Mouse (Mus musculus): Measurements from ENCODE around the gene Ttll1.
"Not testable (repeated sequence)": the region's sequence is repeated elsewhere in the genome, so short reads cannot be mapped to it uniquely, and the experiment has no call there.

Gene Ttll1

GRCm38 (mm10) chr15:83523638-83524332 is 13.1 kb upstream of the Ttll1 start:
- no peak for DNase-seq (ENCODE audit: low read depth in 1 of 2, low spot score in 2 of 2)

- DNase-seq (ENCODE audit: low read depth in 1 of 2, low spot score in 2 of 2), result no peak
Measured at GRCm38 (mm10) chr15:83523196-83523595, 12.5 kb upstream of the Ttll1 start.

GRCm38 (mm10) chr15:83520861-83521382 is 10.2 kb upstream of the Ttll1 start:
- DNase-seq (ENCODE audit: low read depth in 1 of 2, low spot score in 2 of 2), result no peak

- DNase-seq (ENCODE audit: low read depth in 1 of 2, low spot score in 2 of 2), result peak in 1 of 2 experiments; percentile 7
Measured at GRCm38 (mm10) chr15:83518215-83519048, 7.7 kb upstream of the Ttll1 start.

GRCm38 (mm10) chr15:83515018-83515417 is 4.3 kb upstream of the Ttll1 start:
- DNase-seq (ENCODE audit: low read depth in 1 of 2, low spot score in 2 of 2), result no peak

GRCm38 (mm10) chr15:83512489-83513281 is 2.0 kb upstream of the Ttll1 start:
- DNase-seq (ENCODE audit: low read depth in 1 of 2, low spot score in 2 of 2), result no peak

- DNase-seq (ENCODE audit: low read depth in 1 of 2, low spot score in 2 of 2), result no peak
Measured at GRCm38 (mm10) chr15:83509950-83510804, 516 bp downstream of the Ttll1 start.

GRCm38 (mm10) chr15:83501483-83501882 is 9.2 kb downstream of the Ttll1 start:
- not testable (repeated sequence) for DNase-seq (ENCODE audit: low read depth in 1 of 2, low spot score in 2 of 2)

GRCm38 (mm10) chr15:83500352-83500751 is 10.3 kb downstream of the Ttll1 start:
- DNase-seq (ENCODE audit: low read depth in 1 of 2, low spot score in 2 of 2), result peak in 1 of 2 experiments; percentile 14

- no peak for DNase-seq (ENCODE audit: low read depth in 1 of 2, low spot score in 2 of 2)
Measured at GRCm38 (mm10) chr15:83499211-83499755, 11.4 kb downstream of the Ttll1 start.

GRCm38 (mm10) chr15:83497299-83497698 is 13.4 kb downstream of the Ttll1 start:
- no peak for DNase-seq (ENCODE audit: low read depth in 1 of 2, low spot score in 2 of 2)

GRCm38 (mm10) chr15:83495787-83496367 is 14.8 kb downstream of the Ttll1 start:
- DNase-seq (ENCODE audit: low read depth in 1 of 2, low spot score in 2 of 2), result no peak

- DNase-seq (ENCODE audit: low read depth in 1 of 2, low spot score in 2 of 2), result no peak
Measured at GRCm38 (mm10) chr15:83495195-83495594, 15.5 kb downstream of the Ttll1 start.

- no peak for DNase-seq (ENCODE audit: low read depth in 1 of 2, low spot score in 2 of 2)
Measured at GRCm38 (mm10) chr15:83494572-83494920, 16.1 kb downstream of the Ttll1 start.

GRCm38 (mm10) chr15:83493856-83494571 is 16.7 kb downstream of the Ttll1 start:
- DNase-seq (ENCODE audit: low read depth in 1 of 2, low spot score in 2 of 2), result no peak

- no peak for DNase-seq (ENCODE audit: low read depth in 1 of 2, low spot score in 2 of 2)
Measured at GRCm38 (mm10) chr15:83491891-83492290, 18.8 kb downstream of the Ttll1 start.

- no peak for DNase-seq (ENCODE audit: low read depth in 1 of 2, low spot score in 2 of 2)
Measured at GRCm38 (mm10) chr15:83489471-83489870, 21.2 kb downstream of the Ttll1 start.

GRCm38 (mm10) chr15:83487477-83488115 is 23.1 kb downstream of the Ttll1 start:
- no peak for DNase-seq (ENCODE audit: low read depth in 1 of 2, low spot score in 2 of 2)

GRCm38 (mm10) chr15:83484311-83484710 is 26.4 kb downstream of the Ttll1 start:
- DNase-seq (ENCODE audit: low read depth in 1 of 2, low spot score in 2 of 2), result no peak

Measured in monocyte, adult 2 months (primary cell).